Mouse (Mus musculus) myocyte (in vitro differentiated cells): Measurements from ENCODE around the gene Klc4. TPM values are rescaled to one million over a fixed set of nuclear protein-coding genes. Genes with fewer than 3 reads are reported as not detected.

Experiments used
- H3K27me3 ChIP-seq: one replicate; pipeline ENCODE4 v1.6.1; 2011; ENCODE audit not compliant: control insufficient read depth, insufficient read depth, insufficient read length
- H3K36me3 ChIP-seq: one replicate; pipeline ENCODE4 v1.6.1; 2011; ENCODE audit not compliant: control insufficient read depth, insufficient read depth
- H3K4me2 ChIP-seq: one replicate; pipeline ENCODE4 v1.6.1; 2011; ENCODE audit warnings: low read depth, control low read depth
- H3K4me3 ChIP-seq: one replicate; pipeline ENCODE4 v1.5.1; 2011; ENCODE audit warnings: mild to moderate bottlenecking, control low read depth, moderate library complexity
- H3K79me2 ChIP-seq: one replicate; pipeline ENCODE4 v1.6.1; 2011; ENCODE audit not compliant: control insufficient read depth, insufficient read depth
- H3ac ChIP-seq: one replicate; pipeline ENCODE4 v1.6.1; 2011; ENCODE audit not compliant: control insufficient read depth, insufficient read length
- CEBPB ChIP-seq: IDR thresholded peaks from 2 replicates; pipeline ENCODE4 v1.6.1; 2011; ENCODE audit warnings: mild to moderate bottlenecking, moderate library complexity; ENCODE audit not compliant: poor library complexity, insufficient read depth, severe bottlenecking
- E2F4 ChIP-seq: IDR thresholded peaks from one replicate; pipeline ENCODE4 v1.6.1; 2011; ENCODE audit warnings: mild to moderate bottlenecking, control low read depth, moderate library complexity; ENCODE audit not compliant: insufficient read depth
- MAX ChIP-seq: IDR thresholded peaks from one replicate; pipeline ENCODE4 v1.6.1; 2011; ENCODE audit warnings: low read depth, mild to moderate bottlenecking, control low read depth
- MYOD1 ChIP-seq, 3 experiments: IDR thresholded peaks; one replicate each; pipeline ENCODE4 v1.6.1; 2011; ENCODE audit warnings: control low read depth in 2 of 3, low read depth in 2 of 3, mild to moderate bottlenecking in 2 of 3, moderate library complexity in 1 of 3; ENCODE audit not compliant: insufficient read length in 2 of 3, control insufficient read depth in 1 of 3
- MYOG ChIP-seq, 3 experiments: IDR thresholded peaks; one replicate each; pipeline ENCODE4 v1.6.1; 2011; ENCODE audit warnings: control low read depth in 2 of 3, low read depth in 2 of 3, mild to moderate bottlenecking in 2 of 3; ENCODE audit not compliant: insufficient read length in 2 of 3, control insufficient read depth in 1 of 3, insufficient read depth in 1 of 3
- POLR2A ChIP-seq: IDR thresholded peaks from one replicate; pipeline ENCODE4 v1.6.1; 2011; ENCODE audit warnings: low read depth, mild to moderate bottlenecking, control low read depth, moderate library complexity; ENCODE audit not compliant: insufficient read length
- POLR2AphosphoS2 ChIP-seq: IDR thresholded peaks from one replicate; pipeline ENCODE4 v1.6.1; 2011; ENCODE audit warnings: low read depth, control low read depth; ENCODE audit not compliant: insufficient read length
- REST ChIP-seq: IDR thresholded peaks from one replicate; pipeline ENCODE4 v1.6.1; 2011; ENCODE audit warnings: mild to moderate bottlenecking, control low read depth, moderate library complexity; ENCODE audit not compliant: insufficient read depth, insufficient read length
- SRF ChIP-seq: IDR thresholded peaks from one replicate; pipeline ENCODE4 v1.6.1; 2011; ENCODE audit warnings: low read depth; ENCODE audit not compliant: control insufficient read depth, insufficient read length
- TCF12 ChIP-seq: IDR thresholded peaks from one replicate; pipeline ENCODE4 v1.6.1; 2011; ENCODE audit warnings: mild to moderate bottlenecking, control low read depth; ENCODE audit not compliant: poor library complexity, insufficient read depth, severe bottlenecking
- TCF3 ChIP-seq: IDR thresholded peaks from one replicate; pipeline ENCODE4 v1.6.1; 2011; ENCODE audit warnings: low read depth, control low read depth; ENCODE audit not compliant: insufficient read length
- USF1 ChIP-seq: IDR thresholded peaks from one replicate; pipeline ENCODE4 v1.6.1; 2011; ENCODE audit warnings: low read depth, mild to moderate bottlenecking, control low read depth, moderate library complexity
- polyA plus RNA-seq: library from polyadenylated mRNA; unstranded; fragments of >200 nt; fragmentation: generic; extraction: Trizol; gene quantifications from one replicate; pipeline ENCODE4 v1.2.1, GENCODE M21; 2012; ENCODE audit warnings: missing spikeins

Klc4 gene
- polyA plus RNA-seq, 1 experiment, result 19.2 TPM

- Histone ChIP-seq H3K79me2 (no peaks in the 10 kb centered on the region), H3ac (no peak overlapping the region), H3K4me2 (no peak overlapping the region), H3K36me3 (no peaks in the 10 kb centered on the region), H3K27me3 (no peaks in the 10 kb centered on the region), H3K4me3 (no peak overlapping the region)
- no peak for TF ChIP-seq POLR2AphosphoS2
- no peak for TF ChIP-seq MYOG (IDR thresholded peaks at IDR 0.05; ENCODE audit: control insufficient read depth in 1 of 3, insufficient read depth in 1 of 3, insufficient read length in 2 of 3, low read depth in 2 of 3)
- no peak for TF ChIP-seq CEBPB
- TF ChIP-seq SRF, result no peak
- no peak for TF ChIP-seq TCF12
- TF ChIP-seq TCF3, result no peak
- TF ChIP-seq USF1, result no peak
- TF ChIP-seq REST, result no peak
- no peak for TF ChIP-seq MAX
- no peak for TF ChIP-seq POLR2A
- TF ChIP-seq MYOD1 (IDR thresholded peaks at IDR 0.05; ENCODE audit: control insufficient read depth in 1 of 3, insufficient read length in 2 of 3, low read depth in 2 of 3), result no peak
- TF ChIP-seq E2F4, result no peak
Measured at GRCm38 (mm10) chr17:46612820-46613219, 33.0 kb downstream of the Klc4 start.

DNA sequence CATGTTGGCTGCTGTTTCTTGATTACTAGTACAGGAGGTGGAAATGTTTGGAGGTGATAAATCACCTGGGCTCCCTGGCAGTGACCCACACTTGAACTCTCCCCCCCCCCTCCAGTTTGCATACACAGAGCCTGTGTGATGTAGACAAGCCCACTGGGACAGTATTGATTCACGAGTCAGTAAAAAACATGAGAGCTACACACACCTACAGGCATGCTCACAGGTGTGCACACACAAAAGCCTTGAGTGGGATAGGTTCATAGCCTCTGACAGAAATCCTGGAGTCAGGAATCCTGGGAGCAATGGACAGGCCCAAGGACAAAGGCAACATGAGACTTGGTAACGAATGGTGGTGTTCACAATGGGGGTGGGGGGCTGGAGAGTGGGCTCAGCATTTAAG is 33.6 kb downstream of the Klc4 start:
- H3ac ChIP-seq, result no peak overlapping the region
- no peaks in the 10 kb centered on the region for H3K79me2 ChIP-seq
- no peaks in the 10 kb centered on the region for H3K36me3 ChIP-seq
- TF ChIP-seq MAX (no peak), USF1 (no peak), REST (no peak), POLR2AphosphoS2 (no peak), TCF3 (no peak), CEBPB (no peak), MYOD1 (IDR thresholded peaks at IDR 0.05; ENCODE audit: control insufficient read depth in 1 of 3, insufficient read length in 2 of 3, low read depth in 2 of 3) (no peak), MYOG (IDR thresholded peaks at IDR 0.05; ENCODE audit: control insufficient read depth in 1 of 3, insufficient read depth in 1 of 3, insufficient read length in 2 of 3, low read depth in 2 of 3) (no peak), SRF (no peak), TCF12 (no peak), POLR2A (no peak), E2F4 (no peak)
- no peak overlapping the region for H3K4me2 ChIP-seq
- H3K4me3 ChIP-seq, result no peak overlapping the region
- no peaks in the 10 kb centered on the region for H3K27me3 ChIP-seq

GRCm38 (mm10) chr17:46611316-46611715 is 34.5 kb downstream of the Klc4 start:
- Histone ChIP-seq H3K27me3 (no peaks in the 10 kb centered on the region), H3K4me2 (no peak overlapping the region), H3K4me3 (no peak overlapping the region), H3ac (no peak overlapping the region), H3K36me3 (no peaks in the 10 kb centered on the region), H3K79me2 (no peaks in the 10 kb centered on the region)
- TF ChIP-seq POLR2AphosphoS2 (no peak), TCF3 (no peak), MYOG (IDR thresholded peaks at IDR 0.05; ENCODE audit: control insufficient read depth in 1 of 3, insufficient read depth in 1 of 3, insufficient read length in 2 of 3, low read depth in 2 of 3) (no peak), E2F4 (no peak), TCF12 (no peak), REST (no peak), SRF (no peak), CEBPB (no peak), POLR2A (no peak), MAX (no peak), USF1 (no peak), MYOD1 (IDR thresholded peaks at IDR 0.05; ENCODE audit: control insufficient read depth in 1 of 3, insufficient read length in 2 of 3, low read depth in 2 of 3) (no peak)

GRCm38 (mm10) chr17:46609721-46610514 is 35.9 kb downstream of the Klc4 start:
- Histone ChIP-seq H3K4me3 (no peak overlapping the region), H3K79me2 (no peaks in the 10 kb centered on the region), H3K27me3 (no peaks in the 10 kb centered on the region), H3K36me3 (no peaks in the 10 kb centered on the region), H3ac (no peak overlapping the region), H3K4me2 (no peak overlapping the region)
- no peak for TF ChIP-seq MYOD1 (IDR thresholded peaks at IDR 0.05; ENCODE audit: control insufficient read depth in 1 of 3, insufficient read length in 2 of 3, low read depth in 2 of 3)
- TF ChIP-seq USF1, result no peak
- no peak for TF ChIP-seq MYOG (IDR thresholded peaks at IDR 0.05; ENCODE audit: control insufficient read depth in 1 of 3, insufficient read depth in 1 of 3, insufficient read length in 2 of 3, low read depth in 2 of 3)
- TF ChIP-seq CEBPB, result no peak
- no peak for TF ChIP-seq TCF12
- no peak for TF ChIP-seq MAX
- no peak for TF ChIP-seq SRF
- TF ChIP-seq TCF3, result no peak
- TF ChIP-seq POLR2AphosphoS2, result no peak
- TF ChIP-seq POLR2A, result no peak
- no peak for TF ChIP-seq REST
- no peak for TF ChIP-seq E2F4
